Mouse (Mus musculus) T-helper 17 cell (primary cell): ENCODE data around the gene Spata33.

Experiments used
- in situ Hi-C, 2 experiments: fragments of 300-600 bp; cut with MboI, MseI; formaldehyde crosslinking; loops; 1 replicate in 1 of 2; 2 replicates in 1 of 2; pipeline ENCODE4 v1.15.1; 2025; ENCODE audit warnings: high pct_unique_total_duplicates in 2 of 2

Gene Spata33

DNA sequence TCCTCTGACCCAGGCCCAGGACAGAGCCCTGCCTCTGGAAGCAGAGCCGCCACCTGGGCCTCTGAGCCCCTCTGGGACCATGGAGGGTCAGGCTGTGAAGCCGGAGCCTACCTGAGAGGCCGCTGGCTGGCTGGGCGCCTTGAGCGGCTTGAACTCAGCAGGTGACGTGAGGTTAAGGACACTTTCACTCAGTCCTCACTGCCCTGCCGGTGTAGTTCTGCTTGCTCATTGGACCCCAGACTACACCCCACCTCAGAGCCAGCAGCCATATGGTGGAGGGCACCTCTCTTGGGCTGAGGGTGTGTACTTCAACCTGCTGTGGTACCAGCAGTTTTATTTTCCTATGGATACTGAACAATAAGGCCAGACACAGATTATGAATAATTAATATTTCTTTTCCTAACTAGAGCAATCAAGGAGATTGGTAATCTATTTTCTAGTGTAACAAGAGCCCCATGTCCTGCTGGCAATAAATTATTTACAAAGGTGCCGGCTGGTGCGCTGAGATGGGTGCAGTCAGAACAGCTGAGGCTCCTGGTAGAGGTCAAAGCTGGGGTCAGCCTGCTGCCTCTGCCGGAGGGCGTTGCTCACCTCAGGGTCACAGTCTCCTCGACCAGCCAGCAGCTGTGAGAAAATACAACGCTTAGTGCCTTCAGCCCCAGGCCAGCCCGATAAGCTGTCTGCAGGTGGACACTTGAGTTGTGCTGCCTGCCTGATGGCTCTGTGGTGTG is 55.5 kb downstream of the Spata33 start:
- in situ Hi-C loops: no loop called here

GRCm38 (mm10) chr8:123271147-123271546 is 58.5 kb downstream of the Spata33 start:
- in situ Hi-C loops: no loop called here
